In genomic region chr17:48336857-48337256, GRCm38 (mm10) we compare ENCODE assay signal across 8 mouse cellular contexts. TPM values are rescaled to one million over a fixed set of nuclear protein-coding genes. Genes with fewer than 3 reads are reported as not detected.
DNase-seq lines count a peak whose midpoint lies in the region; ATAC-seq lines count a peak whose summit lies in the region.

No protein-coding gene starts in this region.

- 0 out of 2 replicates have a peak, but pooled peaks cover 4% of the 10 kb centered on the region for H3K4me1 ChIP-seq in liver, embryonic 15.5 days (replicated peaks)

- no peaks in the 10 kb centered on the region for H3K27me3 ChIP-seq in liver, embryonic 15.5 days

- no peaks in the 10 kb centered on the region for H3K9me3 ChIP-seq in liver, embryonic 15.5 days (replicated peaks)

- H3K36me3 ChIP-seq in liver, embryonic 15.5 days (replicated peaks), result no peaks in the 10 kb centered on the region

- no peak overlapping the region for H3K9ac ChIP-seq in liver, embryonic 15.5 days

- 2% methylated on average over 6 of the region's 6 CpGs for WGBS in liver, embryonic 15.5 days (ENCODE audit: insufficient replicate concordance)

- DNase-seq in B cell, adult 2 months, result peak; percentile 91 to 92
- peak; percentile 75 for DNase-seq in R1 (ENCODE audit: low read depth, low spot score)
- peak; percentile 64 to 68 for DNase-seq in cerebellum, postnatal 36 days
- peak; percentile 82 to 93 for DNase-seq in heart, adult 18-20 months
- DNase-seq in kidney, postnatal 25 days, result peak; percentile 77 to 89
- DNase-seq in retina, postnatal 1 day, result peak; percentile 78
- DNase-seq in thymus, postnatal 4 days, result peak; percentile 95

- H3K27ac ChIP-seq in liver, embryonic 15.5 days (replicated peaks), result no peak overlapping the region

- H3K4me2 ChIP-seq in liver, embryonic 15.5 days, result no peak overlapping the region

- no peak overlapping the region for H3K4me3 ChIP-seq in liver, embryonic 15.5 days (replicated peaks)

- peak; percentile 57; the same call in 1 of the 2 replicates for ATAC-seq in liver, embryonic 15.5 days (ENCODE audit: insufficient read depth)

RNA-seq across cellular contexts. Expression of gene Trem2, which starts 9.3 kb away (rescaled TPM):
- total RNA-seq in heart, adult 18-20 months (2021), result 1 to 10 TPM; 1.6 to 2.2 TPM
- polyA plus RNA-seq in liver, embryonic 15.5 days (2015; fragmentation: Nextera tagmentation; extraction: Ambion mirVana), result 3.6 and 4.1 TPM in 2 replicates

RNA-seq across cellular contexts. Expression of gene B430306N03Rik, which starts 20.9 kb away (rescaled TPM):
- total RNA-seq in heart, adult 18-20 months (2021), result under 1 TPM; 0.18 to 0.20 TPM
- polyA plus RNA-seq in liver, embryonic 15.5 days (2015; fragmentation: Nextera tagmentation; extraction: Ambion mirVana), result 3.9 and 4.3 TPM in 2 replicates

RNA-seq across cellular contexts. Expression of gene Treml1, which starts 22.9 kb away (rescaled TPM):
- under 1 TPM; 0.27 to 0.54 TPM for total RNA-seq in heart, adult 18-20 months (2021)
- 15.8 and 18.3 TPM in 2 replicates for polyA plus RNA-seq in liver, embryonic 15.5 days (2015; fragmentation: Nextera tagmentation; extraction: Ambion mirVana)

RNA-seq across cellular contexts. Expression of gene Treml2, which starts 37.6 kb away (rescaled TPM):
- total RNA-seq in heart, adult 18-20 months (2021), result 1 to 10 TPM in 1 of 2 experiments, under 1 TPM in 1; 0.65 to 1.1 TPM
- polyA plus RNA-seq in liver, embryonic 15.5 days (2015; fragmentation: Nextera tagmentation; extraction: Ambion mirVana), result 3.7 and 3.8 TPM in 2 replicates
